Mouse (Mus musculus) hindbrain, embryonic 11.5 days (tissue): Measurements from ENCODE around the gene Gnai2. TPM values are rescaled to one million over a fixed set of nuclear protein-coding genes. Genes with fewer than 3 reads are reported as not detected.
"Not testable (repeated sequence)": the region's sequence is repeated elsewhere in the genome, so short reads cannot be mapped to it uniquely, and the experiment has no call there.

ENCODE experiments used
- ATAC-seq: fragments of 200-750 bp; cut with Nextera tagmentation; 2 replicates; pipeline ENCODE4 v1.8.0; 2017; ENCODE audit warnings: mild to moderate bottlenecking, moderate TSS enrichment, moderate library complexity; ENCODE audit not compliant: low FRiP score
- DNase-seq: peaks from one replicate; pipeline ENCODE4 v3.0.0-alpha.2; 2015; ENCODE audit warnings: low spot score
- H3K27ac ChIP-seq: fragments of 300-500 bp; sonication (generic); 2 replicates; pipeline ENCODE4 v1.5.1; 2014; ENCODE audit warnings: mild to moderate bottlenecking, low read depth, low read length
- H3K27me3 ChIP-seq: fragments of 300-500 bp; sonication (generic); 2 replicates; pipeline ENCODE4 v1.6.1; 2014; ENCODE audit warnings: mild to moderate bottlenecking, low read length, moderate library complexity, mixed read lengths; ENCODE audit not compliant: control insufficient read depth, insufficient read depth
- H3K36me3 ChIP-seq: fragments of 300-500 bp; sonication (generic); 2 replicates; pipeline ENCODE4 v1.6.1; 2014; ENCODE audit warnings: mild to moderate bottlenecking, low read length, moderate library complexity, mixed read lengths; ENCODE audit not compliant: control insufficient read depth, insufficient read depth
- H3K4me1 ChIP-seq: fragments of 300-500 bp; sonication (generic); replicated peaks from 2 replicates; pipeline ENCODE4 v1.6.1; 2014; ENCODE audit warnings: low read length, mixed read lengths; ENCODE audit not compliant: control insufficient read depth, insufficient read depth
- H3K4me2 ChIP-seq: fragments of 300-500 bp; sonication (generic); replicated peaks from 2 replicates; pipeline ENCODE4 v1.6.1; 2014; ENCODE audit warnings: mild to moderate bottlenecking, low read depth, low read length
- H3K4me3 ChIP-seq: fragments of 300-500 bp; sonication (generic); 2 replicates; pipeline ENCODE4 v1.5.1; 2014; ENCODE audit warnings: low read depth, low read length
- H3K9ac ChIP-seq: fragments of 300-500 bp; sonication (generic); 2 replicates; pipeline ENCODE4 v1.6.1; 2014; ENCODE audit warnings: low read depth, low read length
- H3K9me3 ChIP-seq: fragments of 300-500 bp; sonication (generic); 2 replicates; pipeline ENCODE4 v1.6.1; 2016; ENCODE audit warnings: low read length; ENCODE audit not compliant: control insufficient read depth
- WGBS: fragments of 180-500 bp; shearing (Covaris S2); extraction: QIAGEN DNeasy Blood & Tissue Kit; methylation state at CpG from one replicate; pipeline ENCODE4 v1.1.7; 2014; 5-methylcytosine and 5-hydroxymethylcytosine counted together
- polyA plus RNA-seq: library from polyadenylated mRNA; unstranded; fragments of >200 nt; fragmentation: Nextera tagmentation; extraction: Ambion mirVana; gene quantifications from 2 replicates; pipeline ENCODE4 v1.2.1, GENCODE M21; 2014

Gene Gnai2
- polyA plus RNA-seq, 1 experiment from 2014 or later, result 529 TPM

DNA sequence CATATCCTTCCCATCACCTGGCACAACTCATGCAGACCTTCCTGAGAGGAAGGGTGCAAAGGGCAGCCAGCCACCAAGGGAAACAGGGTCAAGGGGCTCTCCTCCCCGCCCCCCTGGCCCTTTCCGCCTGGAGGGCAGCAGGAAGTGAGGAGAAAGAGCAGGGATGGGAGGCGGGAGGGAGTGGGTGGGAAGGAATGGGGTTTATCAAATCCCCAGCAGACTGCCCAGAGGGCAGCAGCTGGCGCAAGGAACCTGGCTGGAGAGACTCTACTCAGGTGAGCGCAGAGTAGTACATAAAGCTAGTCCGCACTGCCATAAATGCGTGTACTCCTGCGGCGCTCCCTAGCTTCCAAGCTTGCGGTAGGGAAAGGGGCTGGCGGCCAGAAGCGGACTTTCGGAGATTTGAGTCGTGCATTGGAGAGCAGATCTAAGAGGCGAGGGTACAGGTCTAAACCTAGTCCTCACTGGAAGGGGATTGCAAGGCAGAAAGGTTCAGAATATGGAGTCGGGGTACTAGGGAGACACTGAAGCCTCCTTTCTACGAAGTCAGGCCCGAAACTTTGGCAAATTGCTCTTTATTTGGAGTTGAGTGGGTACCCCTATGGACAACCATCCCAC lies 67.4 kb downstream of the Gnai2 start, which contains the start of gene Hyal2:
Gene Hyal2 (plus strand): TSS at position 244 of the 618 bp plus-strand sequence.
- 7% methylated on average over 18 of the region's 18 CpGs for WGBS

DNA sequence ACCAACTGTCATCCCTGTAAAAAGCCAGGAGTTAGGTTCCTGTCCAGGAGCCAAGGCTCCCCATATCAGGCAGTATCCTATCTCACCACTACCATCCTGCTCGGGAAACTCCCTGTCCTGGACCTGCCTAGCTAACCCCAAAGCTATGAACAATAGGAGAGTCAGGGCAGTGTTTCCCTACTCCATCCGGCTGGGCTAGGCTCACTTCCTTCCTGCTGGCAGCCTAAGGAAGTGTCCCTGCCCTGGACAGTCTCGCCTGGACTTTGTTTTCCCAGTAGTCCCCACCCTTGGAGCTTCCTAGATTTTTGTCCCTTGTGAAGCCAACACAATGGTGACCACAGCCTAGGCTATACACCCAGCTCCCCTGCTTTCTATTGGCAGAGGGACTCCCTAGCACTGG lies 68.3 kb downstream of the Gnai2 start:
- H3K4me2 ChIP-seq, result no peak overlapping the region
- H3K4me3 ChIP-seq, result no peak overlapping the region
- no peak overlapping the region for H3K27ac ChIP-seq
- H3K4me1 ChIP-seq, result peaks cover 21% of the 10 kb centered on the region
- H3K27me3 ChIP-seq, result no peaks in the 10 kb centered on the region
- no peaks in the 10 kb centered on the region for H3K9me3 ChIP-seq
- 69% methylated on average over 3 of the region's 3 CpGs for WGBS
- no peak for DNase-seq
- peaks cover 11% of the 10 kb centered on the region for H3K36me3 ChIP-seq
- no peak overlapping the region for H3K9ac ChIP-seq
- ATAC-seq, result no peak

More for the DNA sequence above, 67.4 kb downstream of the Gnai2 start, which contains the start of gene Hyal2:
- peak within 1 kb of the TSS; percentile 58 for H3K4me2 ChIP-seq
- H3K27me3 ChIP-seq, result no peaks in the 10 kb centered on the region
- peak within 1 kb of the TSS; percentile 75 for H3K27ac ChIP-seq
- no peaks in the 10 kb centered on the region for H3K9me3 ChIP-seq
- ATAC-seq, result no peak
- H3K36me3 ChIP-seq, result peaks cover 18% of the 10 kb centered on the region
- peak within 1 kb of the TSS; percentile 91 for H3K4me3 ChIP-seq
- no peak for DNase-seq
- peak within 1 kb of the TSS; percentile 91 for H3K9ac ChIP-seq
- peaks cover 21% of the 10 kb centered on the region for H3K4me1 ChIP-seq

DNA sequence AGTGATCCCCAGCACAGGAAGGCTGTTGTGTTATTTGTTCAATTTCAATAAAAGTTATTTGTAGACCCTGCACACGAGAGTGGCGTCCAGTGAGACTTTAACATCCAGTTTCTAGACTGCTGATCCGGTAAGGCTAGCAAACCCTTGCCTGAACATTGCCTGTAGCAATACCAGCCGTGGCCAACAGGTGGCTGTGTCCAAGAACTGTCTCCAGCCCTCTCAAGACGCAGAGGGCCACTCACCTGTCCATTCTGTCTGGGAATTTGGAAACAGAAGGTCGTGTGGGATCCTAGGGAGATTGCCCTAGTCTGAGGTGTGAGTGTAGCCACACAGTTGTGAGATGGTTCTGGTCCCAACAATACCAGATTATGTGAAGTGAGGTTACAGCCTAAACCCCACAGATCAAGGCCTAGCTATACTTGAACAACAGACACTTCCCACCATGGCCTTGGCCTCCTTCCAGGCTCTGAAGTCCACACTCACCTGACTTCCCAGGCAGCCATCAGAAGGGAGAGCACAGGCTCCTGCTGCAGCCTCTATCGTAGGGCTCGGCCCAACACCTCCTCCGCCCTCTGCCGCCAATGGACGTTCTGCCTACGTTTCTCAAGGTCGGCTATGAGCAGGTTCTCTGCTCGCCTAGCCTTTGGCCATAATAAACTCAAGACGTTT lies 69.0 kb downstream of the Gnai2 start:
- H3K4me3 ChIP-seq, result no peak overlapping the region
- WGBS, result 63% methylated on average over 15 of the region's 15 CpGs
- H3K9me3 ChIP-seq, result no peaks in the 10 kb centered on the region
- no peak for ATAC-seq
- H3K27me3 ChIP-seq, result no peaks in the 10 kb centered on the region
- peak; percentile 82 for DNase-seq
- H3K9ac ChIP-seq, result no peak overlapping the region
- no peak overlapping the region for H3K4me2 ChIP-seq
- peaks cover 21% of the 10 kb centered on the region for H3K4me1 ChIP-seq
- peaks cover 8% of the 10 kb centered on the region for H3K36me3 ChIP-seq
- no peak overlapping the region for H3K27ac ChIP-seq

DNA sequence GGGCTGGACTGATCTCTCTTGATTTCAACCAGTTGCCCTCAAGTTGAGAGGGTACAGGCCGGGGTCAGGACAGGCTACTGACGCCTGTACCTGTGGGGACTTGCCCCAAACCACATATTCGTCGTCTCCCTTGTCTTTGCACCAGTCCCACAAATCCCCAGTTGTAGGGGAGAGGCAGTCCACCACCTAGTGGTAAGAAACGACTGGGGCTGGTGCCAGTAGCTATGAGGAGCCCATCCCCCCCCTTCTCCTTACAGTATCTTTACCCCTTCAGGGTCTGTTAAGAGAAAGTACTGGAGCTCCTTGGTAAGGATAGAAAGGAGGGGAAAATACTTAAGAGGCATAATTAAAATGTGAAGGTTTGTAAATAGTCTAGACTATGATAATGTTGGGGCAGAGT lies 69.6 kb downstream of the Gnai2 start:
- Histone ChIP-seq H3K4me3 (0 out of 2 replicates have a peak overlapping the region, but pooled peaks have one; percentile 10), H3K4me1 (peaks cover 18% of the 10 kb centered on the region)
- not testable (repeated sequence) for H3K9ac ChIP-seq, H3K27ac ChIP-seq, H3K9me3 ChIP-seq, ATAC-seq, H3K36me3 ChIP-seq, H3K27me3 ChIP-seq, DNase-seq, H3K4me2 ChIP-seq
- 58% methylated on average over 5 of the region's 5 CpGs for WGBS

Other genes with a start within 250 kb of the Gnai2 start
- gene Cacna2d2, start 235.8 kb downstream of the Gnai2 start, polyA plus RNA-seq, result 2.0 and 4.2 TPM in 2 replicates
- 38.8 and 46.5 TPM in 2 replicates for gene Tmem115, start 101.4 kb downstream of the Gnai2 start, polyA plus RNA-seq
- 19.6 and 21.2 TPM in 2 replicates for gene Cyb561d2, start 93.2 kb downstream of the Gnai2 start, polyA plus RNA-seq
- gene Nprl2, start 93.1 kb downstream of the Gnai2 start, polyA plus RNA-seq, result 46.2 and 46.5 TPM in 2 replicates
- 3.7 and 5.0 TPM in 2 replicates for gene Zmynd10, start 88.1 kb downstream of the Gnai2 start, polyA plus RNA-seq
- gene Rassf1, start 83.8 kb downstream of the Gnai2 start, polyA plus RNA-seq, result 39.7 and 41.2 TPM in 2 replicates
- 88.2 and 92.4 TPM in 2 replicates for gene Tusc2, start 72.1 kb downstream of the Gnai2 start, polyA plus RNA-seq
- 116 and 123 TPM in 2 replicates for gene Hyal2, start 67.4 kb downstream of the Gnai2 start, polyA plus RNA-seq
- gene Hyal1, start 58.4 kb downstream of the Gnai2 start, polyA plus RNA-seq, result 3.6 and 4.4 TPM in 2 replicates
- gene Naa80, start 56.5 kb downstream of the Gnai2 start, polyA plus RNA-seq, result 10.5 and 11.3 TPM in 2 replicates
- gene Hyal3, start 54.5 kb downstream of the Gnai2 start, polyA plus RNA-seq, result 0.18 and 0.39 TPM in 2 replicates
- 26.9 and 27.7 TPM in 2 replicates for gene Ifrd2, start 47.7 kb downstream of the Gnai2 start, polyA plus RNA-seq
- 1.4 and 1.6 TPM in 2 replicates for gene Sema3b, start 26.1 kb downstream of the Gnai2 start, polyA plus RNA-seq
- 8.0 and 9.8 TPM in 2 replicates for gene Slc38a3, start 34.2 kb upstream of the Gnai2 start, polyA plus RNA-seq
- gene Gnat1, start 44.3 kb upstream of the Gnai2 start, polyA plus RNA-seq, result 0.84 and 1.2 TPM in 2 replicates
- gene Sema3f, start 75.1 kb upstream of the Gnai2 start, polyA plus RNA-seq, result 10.7 and 12.0 TPM in 2 replicates
- 198 and 241 TPM in 2 replicates for gene Rbm5, start 135.6 kb upstream of the Gnai2 start, polyA plus RNA-seq
- gene Rbm6, start 237.9 kb upstream of the Gnai2 start, polyA plus RNA-seq, result 113 and 114 TPM in 2 replicates